Mouse (Mus musculus) erythroid progenitor cell, adult 5-6 weeks (primary cell): ENCODE results near the gene Iba57. TPM values are rescaled to one million over a fixed set of nuclear protein-coding genes. Genes with fewer than 3 reads are reported as not detected.

Source experiments
- ATAC-seq: replicated peaks from 2 replicates; pipeline ENCODE4 v1.8.0; 2016; ENCODE audit warnings: moderate number of reproducible peaks, mild to moderate bottlenecking, moderate TSS enrichment, inconsistent platforms; ENCODE audit not compliant: poor library complexity, low FRiP score, severe bottlenecking
- total RNA-seq, 2 experiments: library from RNA; stranded (forward) in 1 of 2; stranded (reverse) in 1 of 2; fragments of 150-400 nt in 1 of 2; fragments of 186-747, 209-891 nt in 1 of 2; gene quantifications; 2 replicates each; pipeline versions ENCODE4 v1.2.3 to v1.2.4; 2015 to 2017; ENCODE audit warnings: low replicate concordance in 2 of 2

The Iba57 gene
- total RNA-seq, 2 experiments from 2014 or later, result 17.2 to 35.6 TPM

DNA sequence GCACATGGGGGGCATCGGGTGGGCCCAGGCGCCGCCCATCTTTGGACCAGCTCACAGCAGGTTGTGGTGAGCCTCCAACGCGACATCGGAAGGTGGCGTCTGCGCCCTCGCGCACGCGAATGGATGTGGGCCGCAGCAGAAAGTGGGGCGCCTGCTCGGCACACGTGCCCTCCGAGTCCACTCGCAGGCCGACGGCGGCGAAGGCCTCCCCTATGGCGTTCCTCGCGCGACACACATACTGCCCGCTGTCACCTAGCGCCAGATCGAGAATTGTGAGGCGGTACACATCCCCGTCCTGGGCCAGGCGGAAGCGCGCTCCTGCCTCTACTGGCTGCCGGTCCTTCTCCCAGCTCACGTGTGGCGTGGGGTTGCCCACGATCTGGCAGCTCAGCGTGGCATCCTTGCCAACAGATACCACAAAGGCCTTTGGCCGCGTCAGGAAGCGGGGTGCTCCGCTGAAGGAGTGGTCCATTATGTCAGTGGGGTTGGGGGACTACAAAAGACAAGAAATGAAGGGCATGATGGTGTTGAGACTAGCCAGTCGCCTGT is 27.6 kb downstream of the Iba57 start, which contains the start of gene Obscn:
TSS of gene Obscn (minus strand) at position 499 of the 549 bp plus-strand sequence.
- ATAC-seq, result no peak

DNA sequence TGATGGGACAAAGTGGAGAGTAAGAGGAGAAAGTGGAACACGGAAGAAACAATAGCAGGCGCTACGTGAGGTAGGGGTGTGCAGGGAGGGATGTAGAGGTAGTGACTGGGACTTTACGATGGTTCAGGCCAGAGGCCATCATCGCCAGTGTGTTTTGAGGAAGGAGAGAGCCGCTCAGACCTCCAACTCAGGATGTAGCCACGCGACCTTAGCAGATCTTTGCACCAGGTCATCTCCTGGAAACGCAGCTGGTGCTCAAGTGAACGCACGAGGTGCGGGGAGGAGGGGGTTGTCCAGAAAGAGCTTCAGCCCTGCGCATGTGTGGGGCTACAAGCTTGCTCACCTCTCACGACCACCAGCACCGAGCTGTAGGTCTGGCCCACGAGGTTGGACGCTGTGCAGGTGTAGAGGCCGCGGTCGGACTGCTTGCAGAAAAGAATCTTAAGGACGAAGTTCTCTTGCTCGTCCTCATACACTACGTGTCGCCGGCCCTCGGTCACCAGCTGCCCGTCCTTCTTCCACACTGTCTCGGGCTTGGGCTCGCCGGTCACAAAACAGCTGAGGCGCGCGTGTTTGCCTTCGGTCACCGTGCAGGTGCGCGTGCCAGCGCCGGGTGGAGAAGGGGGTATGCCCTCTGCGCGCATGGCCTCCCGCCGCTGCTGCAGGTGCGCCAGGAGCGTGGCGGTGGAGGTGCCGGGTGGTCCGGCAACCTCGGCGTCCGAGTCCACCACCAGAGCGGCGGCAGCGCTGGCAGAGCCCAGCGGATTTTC is 28.3 kb downstream of the Iba57 start:
- ATAC-seq, result no peak

DNA sequence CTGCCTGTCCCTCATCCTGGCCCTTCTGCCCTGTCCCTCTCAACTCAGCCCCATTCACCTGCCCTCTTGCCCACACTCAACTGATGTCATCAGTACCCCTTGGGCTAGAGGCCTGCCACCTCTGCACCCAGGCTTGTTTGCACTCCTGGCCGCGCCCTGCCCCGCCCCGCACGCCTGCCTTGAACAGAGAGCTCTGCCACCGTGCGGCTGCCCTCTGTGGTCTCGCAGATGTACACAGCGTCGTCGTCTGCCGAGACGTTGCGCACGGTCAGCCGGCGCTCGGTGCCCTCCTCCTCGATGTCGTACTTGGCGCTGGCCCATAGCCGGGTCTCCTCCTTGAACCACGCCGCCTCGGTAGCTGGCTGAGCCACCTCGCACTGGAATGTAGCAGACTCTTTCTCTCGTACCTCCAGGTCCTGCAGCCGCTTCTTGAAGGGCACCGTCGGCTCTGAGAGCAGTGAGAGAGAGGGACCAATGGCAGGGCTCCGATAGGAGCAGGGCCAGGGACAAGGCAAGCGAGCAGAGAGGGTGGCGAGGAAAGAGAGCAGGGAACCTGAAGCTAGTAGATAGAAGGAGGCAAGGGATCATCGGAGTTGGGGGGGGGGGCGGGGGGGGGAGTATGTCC is 29.1 kb downstream of the Iba57 start:
- ATAC-seq, result no peak

DNA sequence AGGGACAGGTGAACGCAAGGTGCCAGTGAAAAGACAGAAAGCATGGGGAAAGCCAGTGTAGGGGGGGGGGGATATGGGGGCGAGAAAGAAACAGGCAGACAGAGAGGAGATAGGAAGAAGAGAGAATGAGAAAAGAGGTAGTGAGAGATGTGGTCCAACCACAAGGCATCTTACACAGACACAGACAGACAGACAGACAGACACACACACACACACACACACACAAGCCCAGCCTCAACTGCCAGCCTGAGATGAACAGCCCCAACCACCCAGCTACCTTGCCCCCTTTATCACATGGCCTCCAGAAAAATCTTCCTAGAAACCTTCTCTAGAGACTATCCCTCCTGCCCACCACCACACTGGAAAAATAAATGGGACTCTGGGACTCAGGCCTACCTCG is 31.5 kb downstream of the Iba57 start:
- no peak for ATAC-seq

DNA sequence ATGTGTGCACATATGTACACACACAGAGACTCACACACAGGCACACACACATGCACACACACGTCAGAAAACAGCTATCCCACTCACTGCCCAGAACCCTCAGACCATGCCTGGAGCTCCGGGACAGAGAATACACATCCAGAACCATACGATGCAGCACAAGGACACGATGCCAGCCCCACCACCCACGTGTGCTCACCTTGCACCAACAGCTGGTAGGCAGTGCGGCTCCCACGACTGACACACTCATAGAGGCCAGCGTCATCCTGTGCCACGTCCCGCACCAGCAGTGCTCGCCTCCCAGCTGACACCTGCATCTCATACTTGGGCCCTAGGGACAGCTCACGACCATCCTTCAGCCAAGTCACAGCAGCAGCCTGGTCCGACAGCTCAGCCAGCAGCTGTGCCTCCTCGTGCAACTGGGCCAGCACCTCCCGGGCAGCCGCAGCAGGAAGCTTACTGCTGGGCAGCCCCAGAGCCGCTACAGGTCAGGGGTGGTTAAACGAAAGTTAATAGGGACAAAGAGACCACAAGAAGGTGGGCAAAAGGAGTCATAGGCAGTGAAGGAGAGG is 32.1 kb downstream of the Iba57 start:
- no peak for ATAC-seq

DNA sequence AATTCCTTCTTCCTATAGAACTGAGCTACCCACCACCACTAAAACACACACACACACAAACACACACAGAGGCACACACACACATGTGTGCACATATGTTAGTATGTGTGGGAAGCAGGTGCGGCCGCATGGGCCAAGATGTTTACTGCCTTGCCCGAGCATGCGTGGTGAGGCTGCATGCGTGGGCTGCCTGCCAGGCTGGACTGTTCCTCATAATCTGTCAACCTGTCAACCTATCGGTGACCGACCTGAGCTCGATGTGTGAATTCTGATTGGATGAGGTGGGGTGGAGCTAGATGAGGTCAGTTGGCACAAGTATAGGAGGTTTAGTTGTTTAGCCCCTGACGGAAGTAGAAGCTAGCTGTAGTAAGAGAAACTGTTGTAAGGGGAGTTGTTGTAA is 32.8 kb downstream of the Iba57 start:
- ATAC-seq, result no peak

DNA sequence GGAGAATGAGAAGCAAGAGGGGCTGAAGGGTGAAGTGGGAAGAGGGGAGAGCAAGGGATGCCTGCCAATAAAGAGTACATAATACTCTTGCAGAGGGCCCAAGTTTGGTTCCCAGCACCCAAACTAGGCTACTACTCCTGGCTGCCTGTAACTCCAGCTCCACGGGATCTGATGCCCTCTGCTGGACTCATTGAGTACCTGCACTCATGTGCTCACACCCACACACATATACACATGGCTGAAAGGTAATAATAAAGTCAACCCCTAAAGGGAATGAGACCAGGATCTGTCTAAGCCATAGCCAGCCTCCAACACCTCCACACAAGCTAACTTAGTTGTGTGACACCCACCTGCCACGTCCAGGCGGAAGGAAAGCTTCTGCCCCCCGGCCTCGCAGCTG is 57.6 kb downstream of the Iba57 start:
- no peak for ATAC-seq

Other genes starting within 250 kb of the Iba57 start
- 407 and 422 TPM in 2 replicates for gene Btnl10, start 245.8 kb downstream of the Iba57 start, total RNA-seq (2015; ENCODE audit: low replicate concordance)
- 484 and 553 TPM in 2 replicates for gene Btnl10, start 245.8 kb downstream of the Iba57 start, total RNA-seq (2017; ENCODE audit: low replicate concordance)
- gene Rnf187, start 224.8 kb downstream of the Iba57 start, total RNA-seq (2015; ENCODE audit: low replicate concordance), result 104 and 109 TPM in 2 replicates
- 104 and 117 TPM in 2 replicates for gene Rnf187, start 224.8 kb downstream of the Iba57 start, total RNA-seq (2017; ENCODE audit: low replicate concordance)
- 265 and 290 TPM in 2 replicates for gene Hist3h2ba, start 214.8 kb downstream of the Iba57 start, total RNA-seq (2015; ENCODE audit: low replicate concordance)
- gene Hist3h2ba, start 214.8 kb downstream of the Iba57 start, total RNA-seq (2017; ENCODE audit: low replicate concordance), result 136 and 409 TPM in 2 replicates
- 186 and 192 TPM in 2 replicates for gene Hist3h2a, start 209.1 kb downstream of the Iba57 start, total RNA-seq (2015; ENCODE audit: low replicate concordance)
- gene Hist3h2a, start 209.1 kb downstream of the Iba57 start, total RNA-seq (2017; ENCODE audit: low replicate concordance), result 1,299 and 1,489 TPM in 2 replicates
- 0.36 and 0.84 TPM in 2 replicates for gene Trim17, start 209.1 kb downstream of the Iba57 start, total RNA-seq (2015; ENCODE audit: low replicate concordance)
- gene Trim17, start 209.1 kb downstream of the Iba57 start, total RNA-seq (2017; ENCODE audit: low replicate concordance), result 1.2 TPM in 2 replicates
- 10.1 and 18.0 TPM in 2 replicates for gene Trim11, start 185.6 kb downstream of the Iba57 start, total RNA-seq (2015; ENCODE audit: low replicate concordance)
- 11.3 and 15.2 TPM in 2 replicates for gene Trim11, start 185.6 kb downstream of the Iba57 start, total RNA-seq (2017; ENCODE audit: low replicate concordance)
- under 0.01 and 0.42 TPM in 2 replicates for gene Obscn, start 27.3 kb downstream of the Iba57 start, total RNA-seq (2015; ENCODE audit: low replicate concordance)
- gene Obscn, start 27.3 kb downstream of the Iba57 start, total RNA-seq (2017; ENCODE audit: low replicate concordance), result 0.90 and 2.3 TPM in 2 replicates
- not detected in 2 replicates for gene Gjc2, start 19.5 kb upstream of the Iba57 start, total RNA-seq (2015; ENCODE audit: low replicate concordance)
- gene Gjc2, start 19.5 kb upstream of the Iba57 start, total RNA-seq (2017; ENCODE audit: low replicate concordance), result not detected in 2 replicates
- gene Guk1, start 28.5 kb upstream of the Iba57 start, total RNA-seq (2015; ENCODE audit: low replicate concordance), result 20.5 and 24.3 TPM in 2 replicates
- 14.2 and 30.1 TPM in 2 replicates for gene Guk1, start 28.5 kb upstream of the Iba57 start, total RNA-seq (2017; ENCODE audit: low replicate concordance)
- 3.4 and 8.6 TPM in 2 replicates for gene Mrpl55, start 38.7 kb upstream of the Iba57 start, total RNA-seq (2015; ENCODE audit: low replicate concordance)
- 18.7 and 49.0 TPM in 2 replicates for gene Mrpl55, start 38.7 kb upstream of the Iba57 start, total RNA-seq (2017; ENCODE audit: low replicate concordance)
- 12.6 and 13.4 TPM in 2 replicates for gene 2310033P09Rik, start 44.6 kb upstream of the Iba57 start, total RNA-seq (2015; ENCODE audit: low replicate concordance)
- 17.5 and 20.0 TPM in 2 replicates for gene 2310033P09Rik, start 44.6 kb upstream of the Iba57 start, total RNA-seq (2017; ENCODE audit: low replicate concordance)
- 118 and 138 TPM in 2 replicates for gene Arf1, start 64.5 kb upstream of the Iba57 start, total RNA-seq (2015; ENCODE audit: low replicate concordance)
- 107 and 109 TPM in 2 replicates for gene Arf1, start 64.5 kb upstream of the Iba57 start, total RNA-seq (2017; ENCODE audit: low replicate concordance)
- not detected in 2 replicates for gene Wnt3a, start 127.0 kb upstream of the Iba57 start, total RNA-seq (2015; ENCODE audit: low replicate concordance)
- not detected in 2 replicates for gene Wnt3a, start 127.0 kb upstream of the Iba57 start, total RNA-seq (2017; ENCODE audit: low replicate concordance)
- gene Wnt9a, start 143.2 kb upstream of the Iba57 start, total RNA-seq (2015; ENCODE audit: low replicate concordance), result not detected in 2 replicates
- not detected in 2 replicates for gene Wnt9a, start 143.2 kb upstream of the Iba57 start, total RNA-seq (2017; ENCODE audit: low replicate concordance)
- gene Prss38, start 211.9 kb upstream of the Iba57 start, total RNA-seq (2015; ENCODE audit: low replicate concordance), result not detected in 2 replicates
- gene Prss38, start 211.9 kb upstream of the Iba57 start, total RNA-seq (2017; ENCODE audit: low replicate concordance), result not detected in 2 replicates